Mouse (Mus musculus): ENCODE results near the gene BC016579.

- TF ChIP-seq CTCF (IDR thresholded peaks at IDR 0.05; ENCODE audit: borderline replicate concordance, control insufficient read depth, extremely low read depth, insufficient read depth, low read length, poor library complexity) (no peak), POLR2A (IDR thresholded peaks at IDR 0.05; ENCODE audit: control insufficient read depth, extremely low read depth, insufficient read depth, low read length, poor library complexity) (no peak)
Observed at GRCm38 (mm10) chr16:45654465-45654864, 597 bp upstream of the BC016579 start.

All from thymus, adult 2 months (tissue).